Mouse (Mus musculus): Measurements from ENCODE around the gene Rps17.

The Rps17 gene

GRCm38 (mm10) chr7:81344544-81345446 lies at the start of gene Rps17:
Gene Rps17 (minus strand): TSS chr7:81345254.
- DNase-seq (ENCODE audit: low read depth), result peak; percentile 96

GRCm38 (mm10) chr7:81379363-81379762 lies 34.3 kb upstream of the Rps17 start:
- no peak for DNase-seq (ENCODE audit: low read depth)

GRCm38 (mm10) chr7:81372337-81372920 lies 27.4 kb upstream of the Rps17 start:
- no peak for DNase-seq (ENCODE audit: low read depth)

GRCm38 (mm10) chr7:81371811-81372210 lies 26.8 kb upstream of the Rps17 start:
- peak; percentile 10 for DNase-seq (ENCODE audit: low read depth)

GRCm38 (mm10) chr7:81369724-81370123 lies 24.7 kb upstream of the Rps17 start:
- no peak for DNase-seq (ENCODE audit: low read depth)

- DNase-seq (ENCODE audit: low read depth), result no peak
Observed at GRCm38 (mm10) chr7:81367946-81368345, 22.9 kb upstream of the Rps17 start.

GRCm38 (mm10) chr7:81356975-81357374 lies 11.9 kb upstream of the Rps17 start:
- DNase-seq (ENCODE audit: low read depth), result no peak

- no peak for DNase-seq (ENCODE audit: low read depth)
Observed at GRCm38 (mm10) chr7:81356360-81356759, 11.3 kb upstream of the Rps17 start.

GRCm38 (mm10) chr7:81355746-81356145 lies 10.7 kb upstream of the Rps17 start:
- no peak for DNase-seq (ENCODE audit: low read depth)

GRCm38 (mm10) chr7:81351826-81352225 lies 6.8 kb upstream of the Rps17 start:
- no peak for DNase-seq (ENCODE audit: low read depth)

GRCm38 (mm10) chr7:81348206-81348605 lies 3.2 kb upstream of the Rps17 start:
- no peak for DNase-seq (ENCODE audit: low read depth)

- no peak for DNase-seq (ENCODE audit: low read depth)
Observed at GRCm38 (mm10) chr7:81345447-81346170, 555 bp upstream of the Rps17 start.

GRCm38 (mm10) chr7:81343831-81344230 lies 1.2 kb downstream of the Rps17 start:
- peak; percentile 16 for DNase-seq (ENCODE audit: low read depth)

- DNase-seq (ENCODE audit: low read depth), result peak; percentile 50
Observed at GRCm38 (mm10) chr7:81343316-81343715, 1.7 kb downstream of the Rps17 start.

- no peak for DNase-seq (ENCODE audit: low read depth)
Observed at GRCm38 (mm10) chr7:81342356-81343094, 2.5 kb downstream of the Rps17 start.

- DNase-seq (ENCODE audit: low read depth), result peak; percentile 75
Observed at GRCm38 (mm10) chr7:81341563-81341962, 3.5 kb downstream of the Rps17 start.

- peak; percentile 80 for DNase-seq (ENCODE audit: low read depth)
Observed at GRCm38 (mm10) chr7:81339783-81340182, 5.3 kb downstream of the Rps17 start.

- no peak for DNase-seq (ENCODE audit: low read depth)
Observed at GRCm38 (mm10) chr7:81338522-81338873, 6.6 kb downstream of the Rps17 start.

- DNase-seq (ENCODE audit: low read depth), result no peak
Observed at GRCm38 (mm10) chr7:81337785-81338521, 7.1 kb downstream of the Rps17 start.

- peak; percentile 77 for DNase-seq (ENCODE audit: low read depth)
Observed at GRCm38 (mm10) chr7:81336432-81336786, 8.6 kb downstream of the Rps17 start.

GRCm38 (mm10) chr7:81335705-81336431 lies 9.2 kb downstream of the Rps17 start:
- DNase-seq (ENCODE audit: low read depth), result no peak

Measured in 416B (cell line).